In the genomic region with DNA sequence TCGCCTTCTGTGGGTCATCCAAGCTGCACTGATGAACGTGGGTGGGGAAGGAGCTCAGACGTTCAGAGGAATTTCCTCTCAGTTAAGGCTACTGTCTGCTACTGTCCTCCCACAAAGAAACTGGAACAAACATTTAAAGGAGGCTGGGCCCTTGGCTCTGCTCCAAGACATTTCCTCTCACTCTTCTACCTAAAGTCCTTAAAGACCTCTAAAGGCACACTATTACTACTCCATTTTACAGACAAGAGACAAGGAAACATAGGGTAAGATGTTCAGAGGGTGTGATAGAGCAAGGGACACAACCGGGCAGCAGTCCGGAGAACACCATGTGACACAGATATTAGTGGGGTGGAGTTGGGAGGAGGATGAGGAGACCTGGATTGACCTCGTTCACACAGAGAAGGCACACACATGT, we compare ENCODE assay signal across 14 mouse cellular contexts.
DNase-seq lines count a peak whose midpoint lies in the region; TF ChIP-seq lines count a peak whose summit lies in the region.
"Had no signal": no experiment of that assay in that cellular context is flagged by ENCODE, and none has a peak within 500 bp of the region (broad histone marks: within the 10 kb centered on the region; RNA-seq: fewer than 3 reads in every experiment).

No protein-coding gene starts in this region.

- peak; percentile 73; the same call in 1 of the 2 replicates for TF ChIP-seq EP300 in heart, adult 2 months (IDR thresholded peaks at IDR 0.05; ENCODE audit: insufficient read depth, low read depth, low read length)

- 10% methylated on average over 6 of the region's 6 CpGs for WGBS in heart, adult 2 months

- TF ChIP-seq POLR2A in heart, adult 2 months (IDR thresholded peaks at IDR 0.05; ENCODE audit: insufficient read depth, low read depth, low read length) = no peak

- H3K4me1 ChIP-seq in heart, adult 2 months (ENCODE audit: control insufficient read depth, insufficient read depth, low read length) = peaks cover 18% of the 10 kb centered on the region

- H3K36me3 ChIP-seq in heart, adult 2 months (ENCODE audit: control insufficient read depth, insufficient read depth, low read length) = no peaks in the 10 kb centered on the region; the same call in none of the 2 replicates
- H3K36me3 ChIP-seq: embryonic facial prominence, embryonic 12.5 days; forebrain, embryonic 15.5 days; hindbrain, embryonic 12.5 days; midbrain, embryonic 15.5 days had no signal

- H3K79me2 ChIP-seq in heart, adult 2 months (replicated peaks; ENCODE audit: control insufficient read depth, insufficient read depth, low read length) = no peaks in the 10 kb centered on the region

- peak overlapping the region; percentile 11; the same call in 1 of the 2 replicates for H3K27ac ChIP-seq in heart, adult 2 months
- H3K27ac ChIP-seq: embryonic facial prominence, embryonic 12.5 days; forebrain, embryonic 15.5 days; hindbrain, embryonic 12.5 days; midbrain, embryonic 15.5 days had no signal

- no peaks in the 10 kb centered on the region for H3K27me3 ChIP-seq in heart, adult 2 months (ENCODE audit: control insufficient read depth, insufficient read depth, low read length)

- H3K9ac ChIP-seq in heart, adult 2 months (ENCODE audit: low read depth, low read length) = no peak overlapping the region
- H3K9ac ChIP-seq: embryonic facial prominence, embryonic 12.5 days; forebrain, embryonic 15.5 days; hindbrain, embryonic 12.5 days; midbrain, embryonic 15.5 days had no signal

- DNase-seq in heart, adult 2 months = no peak
- DNase-seq in heart, postnatal 25 days (ENCODE audit: low spot score) = no peak
- DNase-seq in kidney, postnatal 25 days = peak; percentile 53 to 59
- DNase-seq in kidney, adult 8-10 months = no peak
- peak; percentile 35 for DNase-seq in 3T3-L1 (ENCODE audit: low read depth, low spot score)
- peak; percentile 74 for DNase-seq in brain, adult 2 months (ENCODE audit: low read depth, low spot score)
- DNase-seq in ovary, adult 18-20 months (ENCODE audit: low spot score) = no peak
- DNase-seq: adrenal gland, adult 2 months; cerebellum, adult 9-10 months had no signal

- no peak overlapping the region for H3K4me3 ChIP-seq in heart, adult 2 months
- H3K4me3 ChIP-seq: embryonic facial prominence, embryonic 12.5 days; forebrain, embryonic 15.5 days; hindbrain, embryonic 12.5 days; midbrain, embryonic 15.5 days; myocyte had no signal

- no peak for TF ChIP-seq CTCF in heart, adult 2 months (IDR thresholded peaks at IDR 0.05)

- intact Hi-C loops in heart, adult 2 months (cut with DNase I) = loop anchor here (2.0 kb wide), 1 partner anchor 18 kb away; no protein-coding TSS in a partner anchor
- intact Hi-C loops in heart, postnatal 25 days (cut with DNase I) = loop anchor here (10.0 kb wide), 1 partner anchor 508 kb away; no protein-coding TSS in a partner anchor

Comparison
In these comparisons a context has a peak if more than half of its experiments do, and no peak if none do; other contexts are left out.
1. DNase-seq: peak in kidney, postnatal 25 days (2 of 2), 3T3-L1 (single experiment) and brain, adult 2 months (single experiment); none in heart, adult 2 months (0 of 2), heart, postnatal 25 days (single experiment), kidney, adult 8-10 months (0 of 2) and ovary, adult 18-20 months (single experiment).